13 mouse cellular contexts compared by ENCODE assay signal in the genomic region with DNA sequence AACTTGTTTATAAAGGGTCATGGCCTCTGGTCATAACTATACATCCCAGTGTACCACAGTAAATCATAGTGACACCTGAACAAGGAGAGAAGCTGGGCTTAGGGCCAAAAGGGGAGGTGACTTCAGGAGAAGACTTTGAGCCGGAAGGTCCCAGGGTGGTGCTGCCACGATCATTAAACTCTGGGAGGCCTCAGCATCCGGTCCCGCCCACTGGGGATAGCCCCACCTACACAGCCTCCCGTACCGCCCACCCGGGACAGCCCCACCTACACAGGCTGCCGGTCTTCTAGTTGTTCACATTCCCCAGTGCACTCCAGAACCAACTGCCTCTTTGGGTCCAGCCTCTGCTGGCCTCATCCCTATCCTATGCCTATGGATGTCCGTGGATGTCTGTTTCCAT. TPM values are rescaled to one million over a fixed set of nuclear protein-coding genes. Genes with fewer than 3 reads are reported as not detected.
A peak's percentile ranks its signal among the peaks of the same experiment; 100 is the strongest.
DNase-seq lines count a peak whose midpoint lies in the region; ATAC-seq and TF ChIP-seq lines count a peak whose summit lies in the region.
"Had no signal": no experiment of that assay in that cellular context is flagged by ENCODE, and none has a peak within 500 bp of the region (broad histone marks: within the 10 kb centered on the region; RNA-seq: fewer than 3 reads in every experiment).

Gene Pnliprp2, plus strand, starts transcription at position 297 of the 400 bp plus-strand sequence.

- no peaks in the 10 kb centered on the region for H3K36me3 ChIP-seq in kidney, adult 2 months (ENCODE audit: control insufficient read depth, insufficient read depth, low read length)
- no peaks in the 10 kb centered on the region for H3K36me3 ChIP-seq in liver, embryonic 15.5 days (replicated peaks)
- H3K36me3 ChIP-seq: heart, embryonic 13.5 days; midbrain, embryonic 10.5 days had no signal

- no peak within 1 kb of the TSS for H3K9ac ChIP-seq in liver, embryonic 15.5 days
- H3K9ac ChIP-seq: forebrain, postnatal 0 days; heart, embryonic 13.5 days had no signal

- TF ChIP-seq POLR2A in kidney, adult 2 months (IDR thresholded peaks at IDR 0.05; ENCODE audit: low read depth, low read length) = no peak

- intact Hi-C loops in left cerebral cortex, adult 2 months (cut with DNase I) = no loop called here

- no peak within 1 kb of the TSS for H3K4me3 ChIP-seq in kidney, adult 2 months (ENCODE audit: insufficient read depth, low read depth, low read length)
- no peak within 1 kb of the TSS for H3K4me3 ChIP-seq in liver, embryonic 15.5 days (replicated peaks)
- no peak within 1 kb of the TSS for H3K4me3 ChIP-seq in left cerebral cortex, adult 2 months
- H3K4me3 ChIP-seq: heart, embryonic 13.5 days; midbrain, embryonic 10.5 days had no signal

- ATAC-seq in liver, embryonic 15.5 days (ENCODE audit: insufficient read depth) = peak; percentile 28
- no peak for ATAC-seq in megakaryocyte-erythroid progenitor cell, adult 5-6 weeks (replicated peaks; ENCODE audit: low FRiP score, low TSS enrichment, poor library complexity, severe bottlenecking)
- ATAC-seq: forebrain, postnatal 0 days; Patski had no signal

- peak; percentile 12 for DNase-seq in thymus, postnatal 4 days
- DNase-seq in thymus, postnatal 25 days = no peak
- DNase-seq in kidney, adult 2 months = peak; percentile 72
- DNase-seq in left cerebral cortex, adult 2 months (ENCODE audit: extremely low spot score in 1 of 2, low spot score in 2 of 2) = no peak
- no peak for DNase-seq in frontal cortex, postnatal 10 days (ENCODE audit: low spot score in 2 of 2)
- DNase-seq: cerebellum, adult 9-10 months; forebrain, postnatal 0 days; thymus, adult 2 months had no signal

- no peak for TF ChIP-seq CTCF in kidney, adult 2 months (conservative IDR thresholded peaks at IDR 0.05; ENCODE audit: insufficient read depth, insufficient read length, low read depth, low read length)
- no peak for TF ChIP-seq CTCF in left cerebral cortex, adult 2 months (IDR thresholded peaks at IDR 0.05)

- 50% methylated on average over 9 of the region's 9 CpGs for WGBS in kidney, adult 2 months
- 49% methylated on average over 9 of the region's 9 CpGs for WGBS in liver, embryonic 15.5 days (ENCODE audit: insufficient replicate concordance)

- H3K9me3 ChIP-seq in liver, embryonic 15.5 days (replicated peaks) = no peaks in the 10 kb centered on the region
- H3K9me3 ChIP-seq: heart, embryonic 13.5 days had no signal

- no peak within 1 kb of the TSS for H3K27ac ChIP-seq in kidney, adult 2 months (ENCODE audit: insufficient read depth, low read depth, low read length)
- no peak within 1 kb of the TSS for H3K27ac ChIP-seq in liver, embryonic 15.5 days (replicated peaks)
- H3K27ac ChIP-seq in left cerebral cortex, adult 2 months = no peak within 1 kb of the TSS
- H3K27ac ChIP-seq: heart, embryonic 13.5 days; midbrain, embryonic 10.5 days had no signal

- H3K27me3 ChIP-seq in kidney, adult 2 months (replicated peaks; ENCODE audit: control insufficient read depth, insufficient read depth, low read length) = no peaks in the 10 kb centered on the region
- no peaks in the 10 kb centered on the region for H3K27me3 ChIP-seq in liver, embryonic 15.5 days

- no peak within 1 kb of the TSS for H3K4me2 ChIP-seq in liver, embryonic 15.5 days
- H3K4me2 ChIP-seq: heart, embryonic 13.5 days had no signal

- no peaks in the 10 kb centered on the region for H3K4me1 ChIP-seq in kidney, adult 2 months (ENCODE audit: control insufficient read depth, insufficient read depth, low read length)
- H3K4me1 ChIP-seq in liver, embryonic 15.5 days (replicated peaks) = no peaks in the 10 kb centered on the region

RNA-seq across cellular contexts. Expression of gene Pnliprp2, which starts in this region (rescaled TPM):
- polyA plus RNA-seq in kidney, adult 2 months (2012; rRNA removed) = not detected in 2 replicates
- 2.0 and 2.6 TPM in 2 replicates for polyA plus RNA-seq in liver, embryonic 15.5 days (2015; fragmentation: Nextera tagmentation; extraction: Ambion mirVana)
- not detected in 2 replicates for total RNA-seq in megakaryocyte-erythroid progenitor cell, adult 5-6 weeks (2014; fragmentation: Nextera tagmentation)
- not detected in 2 replicates for total RNA-seq in megakaryocyte-erythroid progenitor cell, adult 5-6 weeks (2017)
- total RNA-seq in left cerebral cortex, adult 2 months (2021) = not detected
- total RNA-seq: forebrain, postnatal 0 days had no signal
- polyA plus RNA-seq: forebrain, postnatal 0 days; midbrain, embryonic 10.5 days; Patski; thymus, adult 2 months had no signal

Comparison
In these comparisons a context has a peak if more than half of its experiments do, and no peak if none do; other contexts are left out.
1. Peak in DNase-seq in kidney, adult 2 months; RNA of the gene not detected or under 1 TPM.